Mouse (Mus musculus): ENCODE measurements around the gene Ryr2.
"Not testable (repeated sequence)": the region's sequence is repeated elsewhere in the genome, so short reads cannot be mapped to it uniquely, and the experiment has no call there.

The Ryr2 gene

DNA sequence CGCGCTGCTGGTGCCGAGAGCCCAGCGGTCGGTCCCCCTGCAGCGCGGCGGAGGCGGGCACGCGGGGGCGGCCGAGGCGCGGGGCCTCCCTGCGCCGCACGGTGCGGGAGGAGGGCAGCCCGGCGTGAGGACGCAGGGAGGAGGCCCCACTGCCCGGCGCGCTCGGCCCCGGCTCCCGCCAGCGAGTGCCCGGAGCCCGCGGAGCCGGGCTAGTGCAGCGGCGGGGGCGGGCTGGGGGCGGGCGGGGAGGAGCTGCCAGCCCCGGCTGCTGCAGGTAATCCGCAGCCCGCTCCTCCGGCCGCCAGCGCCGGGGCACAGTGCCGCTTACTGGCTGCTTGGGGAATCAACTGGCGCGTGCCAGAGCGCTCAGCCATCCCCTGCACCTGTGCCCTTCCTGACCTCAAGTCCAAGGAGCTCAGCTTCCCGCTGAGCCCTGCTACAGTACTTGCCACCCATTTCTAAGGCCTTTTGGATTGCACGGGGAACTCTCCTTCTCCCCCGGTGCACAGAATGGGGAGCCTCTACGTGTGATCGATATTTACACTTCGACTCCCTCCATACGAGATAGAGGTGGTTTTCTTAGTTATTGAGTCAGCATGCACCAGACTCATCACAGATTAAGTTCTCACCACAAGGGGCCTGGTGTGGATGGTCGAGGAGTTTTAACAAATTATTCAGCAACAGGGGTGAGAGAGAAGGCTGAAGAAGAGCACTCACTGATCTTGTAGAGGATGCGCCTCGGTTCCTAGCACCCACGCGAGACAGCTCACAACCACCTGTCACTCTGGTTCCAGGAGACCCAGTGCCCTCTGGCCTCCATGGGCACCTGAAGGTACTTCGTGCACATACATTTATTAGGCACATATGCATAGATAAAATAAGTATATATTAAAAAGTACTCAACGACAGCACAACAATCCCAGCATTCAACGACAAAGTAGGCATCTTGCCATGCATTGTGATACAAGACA is at the start of gene Ryr2:
Ryr2 (minus strand) TSS at position 284 of the 971 bp plus-strand sequence.
- no peak for DNase-seq (ENCODE audit: low read depth in 1 of 2, low spot score in 2 of 2)

GRCm38 (mm10) chr13:12153922-12154321 is 47.2 kb upstream of the Ryr2 start:
- DNase-seq (ENCODE audit: low read depth in 1 of 2, low spot score in 2 of 2), result no peak

DNA sequence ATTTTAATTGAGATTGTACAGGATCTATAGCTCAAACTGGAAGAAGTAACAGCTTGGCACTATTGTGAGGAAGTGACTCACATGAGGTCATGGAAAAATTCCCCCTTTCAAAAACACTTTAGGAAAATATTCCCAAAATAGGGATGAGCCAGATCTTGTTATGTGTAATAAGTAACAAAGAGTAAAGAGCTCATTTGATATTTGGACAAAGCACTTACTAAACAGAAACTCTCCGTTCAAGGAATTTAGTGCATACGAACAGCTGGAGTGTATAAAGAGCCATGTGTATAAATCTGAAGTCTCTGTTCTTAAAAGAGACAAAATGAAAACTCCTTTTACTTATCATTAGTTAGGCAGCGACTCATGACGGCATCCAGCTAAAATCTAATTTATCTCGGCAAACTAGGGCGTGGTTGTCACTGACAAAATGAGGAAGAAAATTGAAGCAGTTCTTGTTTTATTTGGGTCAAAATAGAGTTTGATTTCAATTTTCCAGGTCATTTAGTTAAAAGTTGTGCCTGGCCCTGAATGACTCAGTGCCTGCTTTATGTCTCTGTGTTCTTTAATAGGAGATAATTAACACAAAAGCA is 40.3 kb upstream of the Ryr2 start:
- DNase-seq (ENCODE audit: low read depth in 1 of 2, low spot score in 2 of 2), result no peak

DNA sequence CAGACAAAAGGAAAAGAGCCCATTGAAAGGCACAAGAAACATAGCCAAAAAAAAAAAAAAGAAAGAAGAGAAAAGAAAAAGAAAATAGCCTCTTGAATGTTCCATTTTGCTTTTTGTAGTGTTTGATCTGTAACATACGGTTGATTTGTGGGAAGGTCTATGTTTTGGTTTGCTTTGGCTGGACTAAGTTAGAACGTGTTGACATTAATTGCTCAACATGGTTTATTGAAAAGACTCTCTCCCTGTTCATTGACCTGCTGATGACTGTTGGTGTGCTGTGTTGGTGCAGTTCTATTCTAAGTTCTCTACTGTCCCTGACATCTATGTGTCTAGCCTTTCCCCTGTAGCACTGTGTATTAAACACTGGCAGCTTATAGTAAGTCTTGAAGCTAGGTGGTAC is 39.7 kb upstream of the Ryr2 start:
- DNase-seq (ENCODE audit: low read depth in 1 of 2, low spot score in 2 of 2), result no peak

DNA sequence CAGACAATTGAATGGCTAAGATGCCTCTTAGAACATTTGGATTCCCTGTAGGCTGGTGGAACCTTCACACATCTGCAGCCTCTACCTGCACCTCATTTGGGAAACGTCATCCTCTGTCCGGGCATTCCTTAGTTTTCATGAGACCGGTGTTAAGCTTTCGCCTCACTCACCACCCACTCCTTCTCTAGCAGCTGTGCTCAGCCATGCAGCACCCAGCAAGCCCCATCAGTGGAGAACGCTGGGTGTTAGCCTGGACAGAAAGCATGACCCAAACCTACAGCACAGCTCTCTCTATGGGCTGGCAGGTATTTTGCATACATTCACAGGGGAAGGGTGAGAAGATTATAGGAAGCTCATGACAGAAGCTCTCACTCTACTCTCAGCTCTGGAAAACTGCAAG is 36.6 kb upstream of the Ryr2 start:
- no peak for DNase-seq (ENCODE audit: low read depth in 1 of 2, low spot score in 2 of 2)

DNA sequence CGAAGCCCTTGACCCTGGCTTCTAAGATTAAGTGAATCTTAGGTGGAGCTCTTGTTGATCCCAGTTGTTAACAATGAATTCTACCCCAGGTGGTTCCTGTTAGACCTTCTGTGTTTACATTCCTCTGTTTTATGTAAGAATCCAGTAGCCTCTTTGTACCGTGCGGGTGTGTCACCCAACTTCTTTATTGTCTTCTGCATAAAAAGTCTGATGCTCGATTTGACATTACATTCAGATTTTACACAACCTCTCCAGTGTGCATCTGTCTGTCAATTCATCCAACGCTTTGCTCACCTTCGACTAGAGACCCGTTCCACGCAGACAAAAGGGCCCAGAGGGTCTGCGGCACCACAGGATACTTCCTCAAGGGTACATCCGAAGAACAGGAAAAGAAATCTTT is 29.7 kb upstream of the Ryr2 start:
- DNase-seq (ENCODE audit: low read depth in 1 of 2, low spot score in 2 of 2), result not testable (repeated sequence)

DNA sequence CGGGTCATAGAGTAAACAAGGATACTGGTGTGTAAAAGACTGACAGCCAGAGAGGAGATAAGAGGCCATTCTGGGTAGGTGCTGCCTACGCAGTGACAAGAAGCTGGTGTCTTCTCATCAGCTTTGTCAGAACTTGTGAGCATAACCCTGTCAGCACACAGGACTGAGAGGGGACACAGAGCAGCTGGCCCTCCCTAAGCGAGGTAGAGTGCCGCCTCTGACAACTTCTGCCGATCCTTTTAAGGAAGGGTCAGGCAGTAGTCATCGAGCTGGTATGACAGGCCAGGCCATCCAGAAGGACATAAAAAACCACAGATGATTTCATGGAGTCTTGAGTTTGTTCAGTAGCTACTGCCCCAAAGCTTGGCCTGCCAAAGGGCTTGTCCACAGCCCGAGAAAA is 26.8 kb upstream of the Ryr2 start:
- no peak for DNase-seq (ENCODE audit: low read depth in 1 of 2, low spot score in 2 of 2)

DNA sequence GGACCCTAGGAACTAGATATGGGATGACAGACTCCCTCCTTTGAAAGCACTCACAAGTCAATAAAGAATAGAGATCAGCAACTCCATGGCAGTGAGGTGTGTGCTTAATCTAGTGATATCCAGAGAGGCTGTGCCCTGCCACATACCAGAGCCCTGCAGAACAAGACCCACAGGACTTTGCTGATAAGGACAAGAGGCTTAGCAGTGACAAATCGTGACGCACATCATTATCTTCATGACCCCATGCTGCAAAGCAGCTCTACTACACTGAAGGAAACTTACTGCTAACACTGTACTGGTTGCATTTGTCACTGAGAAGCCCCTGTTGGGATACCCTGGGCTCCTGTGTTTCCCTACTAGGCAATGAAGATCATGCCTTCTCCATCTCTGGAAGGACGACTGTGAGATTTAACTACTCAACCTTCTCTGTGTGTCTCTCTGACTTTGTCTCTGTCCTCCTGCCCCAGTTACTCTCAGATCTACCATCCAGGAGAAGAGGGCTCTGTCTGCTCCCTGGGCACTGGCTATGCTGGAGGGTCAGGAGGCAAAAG is 25.5 kb upstream of the Ryr2 start:
- no peak for DNase-seq (ENCODE audit: low read depth in 1 of 2, low spot score in 2 of 2)

DNA sequence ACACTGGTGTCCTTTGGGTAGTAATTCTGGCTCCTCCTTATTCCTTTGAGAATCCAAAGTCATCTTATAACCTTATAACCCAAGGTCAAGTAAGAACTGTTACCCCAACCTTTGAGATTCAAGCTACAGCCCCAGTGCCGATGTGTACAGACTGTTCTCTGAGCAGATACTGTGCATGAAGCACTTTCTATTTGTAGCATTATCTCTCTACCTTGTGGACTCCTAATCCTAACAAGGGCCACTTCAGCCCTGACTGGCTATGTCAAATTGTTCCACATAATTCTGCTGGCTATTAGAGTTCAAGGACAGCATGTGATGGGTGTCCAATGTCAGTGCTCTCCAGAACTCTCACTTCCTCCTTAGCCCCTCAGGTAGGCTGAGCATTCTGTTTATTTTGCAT is 22.4 kb upstream of the Ryr2 start:
- DNase-seq (ENCODE audit: low read depth in 1 of 2, low spot score in 2 of 2), result no peak

DNA sequence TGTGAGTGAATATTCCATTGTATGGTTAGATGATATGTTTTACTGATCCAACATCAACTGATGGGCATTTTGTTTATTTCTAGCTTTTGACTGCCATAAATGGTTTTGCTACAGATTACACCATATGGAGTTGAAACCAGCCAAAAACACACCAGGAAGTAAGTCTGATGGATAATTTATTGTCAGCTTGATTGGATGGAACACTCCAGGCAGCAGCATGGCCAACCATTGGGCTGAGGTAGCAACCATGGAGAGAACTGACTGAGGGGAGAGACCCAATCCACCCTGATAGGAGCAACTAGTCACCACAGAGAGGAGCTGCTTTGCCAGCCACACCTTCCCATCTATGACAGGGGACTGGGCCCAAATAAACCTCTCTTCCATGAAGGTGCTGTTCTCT is 19.4 kb upstream of the Ryr2 start:
- no peak for DNase-seq (ENCODE audit: low read depth in 1 of 2, low spot score in 2 of 2)

GRCm38 (mm10) chr13:12124940-12125540 is 18.3 kb upstream of the Ryr2 start:
- DNase-seq (ENCODE audit: low read depth in 1 of 2, low spot score in 2 of 2), result no peak

DNA sequence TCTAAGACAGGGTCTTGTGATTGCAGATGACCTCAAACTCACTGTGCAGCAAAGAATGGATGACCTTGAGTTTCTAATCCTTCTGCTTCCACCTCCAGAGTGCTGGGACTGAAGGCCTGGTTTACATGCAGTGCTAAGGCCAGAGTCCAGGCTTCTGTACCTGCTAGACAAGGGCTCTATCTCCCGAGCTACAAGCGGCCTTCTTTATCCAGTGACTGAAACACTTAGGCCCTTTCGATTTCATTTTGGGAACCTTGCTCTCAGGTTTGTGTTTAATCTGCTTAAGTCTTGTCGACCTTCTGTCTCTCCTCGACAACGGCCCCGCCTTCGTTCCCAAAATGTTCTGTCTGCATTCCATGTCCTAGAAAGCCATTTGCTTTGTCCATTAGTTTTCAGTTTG is 8.8 kb upstream of the Ryr2 start:
- DNase-seq (ENCODE audit: low read depth in 1 of 2, low spot score in 2 of 2), result no peak

DNA sequence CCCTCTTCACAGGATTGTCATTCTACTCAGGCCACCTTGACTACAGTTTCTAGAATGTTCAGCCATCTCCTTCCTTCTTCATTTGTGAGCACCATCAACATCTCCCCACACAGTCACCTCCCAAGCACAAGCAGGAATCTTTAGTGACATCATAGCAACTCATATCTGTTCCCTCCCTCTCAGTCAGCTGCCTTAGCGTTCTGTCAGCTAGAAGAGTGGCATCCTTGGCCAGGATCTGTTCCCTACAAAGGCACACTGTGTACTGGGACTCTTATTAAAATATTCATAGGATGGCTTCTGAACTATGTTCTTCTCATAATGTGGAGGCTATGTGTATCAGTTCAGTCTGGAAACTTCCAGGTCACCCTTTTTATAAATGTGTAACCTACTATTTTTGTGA is 8.1 kb upstream of the Ryr2 start:
- no peak for DNase-seq (ENCODE audit: low read depth in 1 of 2, low spot score in 2 of 2)

- no peak for DNase-seq (ENCODE audit: low read depth in 1 of 2, low spot score in 2 of 2)
Observed at GRCm38 (mm10) chr13:12108955-12109354, 2.2 kb upstream of the Ryr2 start.

- DNase-seq (ENCODE audit: low read depth in 1 of 2, low spot score in 2 of 2), result no peak
Observed at GRCm38 (mm10) chr13:12105830-12106628, 716 bp downstream of the Ryr2 start.

GRCm38 (mm10) chr13:12105231-12105829 is 1.4 kb downstream of the Ryr2 start:
- no peak for DNase-seq (ENCODE audit: low read depth in 1 of 2, low spot score in 2 of 2)

- DNase-seq (ENCODE audit: low read depth in 1 of 2, low spot score in 2 of 2), result no peak
Observed at GRCm38 (mm10) chr13:12104318-12104717, 2.4 kb downstream of the Ryr2 start.

GRCm38 (mm10) chr13:12103017-12103416 is 3.7 kb downstream of the Ryr2 start:
- no peak for DNase-seq (ENCODE audit: low read depth in 1 of 2, low spot score in 2 of 2)

DNA sequence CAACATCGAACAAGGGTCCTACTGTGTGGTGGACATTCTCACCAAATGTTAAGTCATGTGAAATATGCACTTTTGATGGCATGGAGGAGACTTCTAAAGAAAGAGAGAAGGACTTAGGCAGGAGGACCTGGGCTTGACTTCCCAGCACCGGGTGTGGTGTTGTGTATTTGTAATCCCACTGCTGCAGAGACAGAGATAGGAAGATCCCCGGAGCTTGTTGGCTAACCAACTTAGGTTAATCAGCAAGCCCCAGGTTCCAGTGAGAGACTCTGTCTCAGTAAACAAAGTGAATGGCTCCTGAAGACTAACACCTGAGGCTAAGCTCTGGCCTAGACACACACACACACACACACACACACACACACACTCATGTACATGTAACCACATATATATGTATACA is 7.3 kb downstream of the Ryr2 start:
- no peak for DNase-seq (ENCODE audit: low read depth in 1 of 2, low spot score in 2 of 2)

- no peak for DNase-seq (ENCODE audit: low read depth in 1 of 2, low spot score in 2 of 2)
Observed at GRCm38 (mm10) chr13:12098981-12099380, 7.8 kb downstream of the Ryr2 start.
